Mouse (Mus musculus): ENCODE results near the gene Selplg.

- TF ChIP-seq CTCF (IDR thresholded peaks at IDR 0.05; ENCODE audit: insufficient read depth, low read length), result no peak
- no peak for TF ChIP-seq POLR2A (IDR thresholded peaks at IDR 0.05; ENCODE audit: borderline replicate concordance, extremely low read depth, low read depth, low read length)
Observed at GRCm38 (mm10) chr5:113836961-113837360, 4.5 kb upstream of the Selplg start.

All from lung, adult 2 months (tissue).